Mouse (Mus musculus) C2C12 (cell line): ENCODE results near the gene Ltbp1. TPM values are rescaled to one million over a fixed set of nuclear protein-coding genes. Genes with fewer than 3 reads are reported as not detected.
"Not testable (repeated sequence)": the region's sequence is repeated elsewhere in the genome, so short reads cannot be mapped to it uniquely, and the experiment has no call there.

Experiments used
- H3K27me3 ChIP-seq: one replicate; pipeline ENCODE4 v1.6.1; 2011; ENCODE audit not compliant: control insufficient read depth, insufficient read depth, insufficient read length
- H3K36me3 ChIP-seq: one replicate; pipeline ENCODE4 v1.6.1; 2011; ENCODE audit not compliant: control insufficient read depth, insufficient read depth
- H3K4me3 ChIP-seq: one replicate; pipeline ENCODE4 v1.5.1; 2011; ENCODE audit warnings: mild to moderate bottlenecking, control low read depth; ENCODE audit not compliant: poor library complexity, insufficient read depth, severe bottlenecking
- H3K79me2 ChIP-seq: one replicate; pipeline ENCODE4 v1.6.1; 2011; ENCODE audit not compliant: control insufficient read depth, insufficient read depth
- H3K79me3 ChIP-seq: one replicate; pipeline ENCODE4 v1.6.1; 2011; ENCODE audit warnings: low read depth, control low read depth
- H3ac ChIP-seq: one replicate; pipeline ENCODE3; 2011; ENCODE audit warnings: low read depth; ENCODE audit not compliant: control insufficient read depth, insufficient read length
- CEBPB ChIP-seq: IDR thresholded peaks from one replicate; pipeline ENCODE4 v1.6.1; 2011; ENCODE audit warnings: low read depth, mild to moderate bottlenecking, control low read depth, moderate library complexity
- CTCF ChIP-seq: IDR thresholded peaks from one replicate; pipeline ENCODE4 v1.5.1; 2011; ENCODE audit not compliant: control insufficient read depth, insufficient read depth, insufficient read length
- FOSL1 ChIP-seq: IDR thresholded peaks from one replicate; pipeline ENCODE4 v1.8.0; 2011; ENCODE audit warnings: mild to moderate bottlenecking, low read length; ENCODE audit not compliant: poor library complexity, insufficient read depth, severe bottlenecking
- MAX ChIP-seq: IDR thresholded peaks from one replicate; pipeline ENCODE4 v1.6.1; 2011; ENCODE audit warnings: mild to moderate bottlenecking, control low read depth
- MYOD1 ChIP-seq: IDR thresholded peaks from one replicate; pipeline ENCODE4 v1.6.1; 2011; ENCODE audit warnings: low read depth; ENCODE audit not compliant: control insufficient read depth, insufficient read length
- MYOG ChIP-seq: IDR thresholded peaks from one replicate; pipeline ENCODE4 v1.6.1; 2011; ENCODE audit not compliant: control insufficient read depth, insufficient read length; ENCODE audit errors: extremely low read depth
- USF1 ChIP-seq: IDR thresholded peaks from one replicate; pipeline ENCODE4 v1.6.1; 2011; ENCODE audit warnings: low read depth, mild to moderate bottlenecking, control low read depth, moderate library complexity
- polyA plus RNA-seq: library from polyadenylated mRNA; unstranded; fragments of >200 nt; fragmentation: generic; extraction: Trizol; gene quantifications from one replicate; pipeline ENCODE4 v1.2.1, GENCODE M21; 2012; ENCODE audit warnings: missing spikeins

Gene Ltbp1
- polyA plus RNA-seq, 1 experiment, result 41.8 TPM

DNA sequence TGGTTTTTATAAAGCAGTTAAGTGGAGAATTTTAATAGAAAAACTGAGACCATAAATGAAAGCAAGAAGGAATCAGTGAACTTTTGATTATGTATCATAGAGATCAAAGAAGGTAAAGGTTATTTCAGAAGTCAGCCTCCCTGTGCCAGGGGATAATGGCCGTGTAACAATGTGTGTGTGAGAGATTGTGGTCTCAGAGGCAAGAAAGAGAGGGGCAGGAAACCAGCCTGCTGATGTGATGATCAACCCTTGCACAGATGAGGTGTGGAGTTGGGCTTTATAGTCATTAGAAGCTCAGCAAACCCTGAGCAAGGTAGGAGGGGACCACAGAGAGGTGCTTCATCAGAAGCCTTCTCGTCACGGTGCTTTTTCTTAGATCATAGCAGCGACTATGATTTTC lies 128.6 kb downstream of the Ltbp1 start:
- TF ChIP-seq CEBPB, result no peak
- TF ChIP-seq USF1, result no peak
- TF ChIP-seq FOSL1, result no peak
- no peak for TF ChIP-seq MYOG
- TF ChIP-seq CTCF, result no peak
- no peak for TF ChIP-seq MYOD1
- no peak for TF ChIP-seq MAX
- H3K36me3 ChIP-seq, result no peaks in the 10 kb centered on the region
- no peaks in the 10 kb centered on the region for H3K79me2 ChIP-seq
- no peaks in the 10 kb centered on the region for H3K27me3 ChIP-seq
- H3K4me3 ChIP-seq, result no peak overlapping the region
- no peak overlapping the region for H3ac ChIP-seq
- H3K79me3 ChIP-seq, result no peaks in the 10 kb centered on the region

GRCm38 (mm10) chr17:75139731-75140130 lies 134.4 kb downstream of the Ltbp1 start:
- TF ChIP-seq FOSL1, result no peak
- TF ChIP-seq MAX, result no peak
- TF ChIP-seq MYOD1, result no peak
- TF ChIP-seq MYOG, result no peak
- TF ChIP-seq USF1, result no peak
- no peak for TF ChIP-seq CTCF
- no peak for TF ChIP-seq CEBPB
- Histone ChIP-seq H3K27me3 (no peaks in the 10 kb centered on the region), H3K4me3 (no peak overlapping the region), H3K79me2 (no peaks in the 10 kb centered on the region), H3ac (no peak overlapping the region), H3K36me3 (no peaks in the 10 kb centered on the region), H3K79me3 (no peaks in the 10 kb centered on the region)

DNA sequence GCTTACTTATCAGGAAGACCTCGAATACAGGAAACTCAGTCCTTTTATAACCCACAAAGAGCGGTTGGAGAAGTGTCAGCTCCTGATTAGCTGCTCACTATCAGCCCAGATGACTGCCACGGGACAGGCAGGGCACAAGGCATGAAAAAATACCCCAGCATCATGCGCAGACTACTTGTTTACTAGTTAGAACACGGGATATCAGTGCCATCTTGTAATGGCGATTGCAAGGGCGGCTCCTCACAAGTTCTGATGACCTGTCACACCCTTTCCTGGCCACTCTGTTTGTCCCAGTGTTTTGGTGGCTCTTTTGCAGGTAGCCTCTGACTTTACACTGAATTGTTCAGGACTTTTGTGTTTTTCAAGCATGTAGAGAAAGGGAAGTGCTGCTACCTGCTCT lies 137.5 kb downstream of the Ltbp1 start:
- H3K79me3 ChIP-seq, H3K4me3 ChIP-seq, H3K79me2 ChIP-seq, H3K27me3 ChIP-seq, H3K36me3 ChIP-seq, H3ac ChIP-seq: not testable (repeated sequence)

- H3K79me2 ChIP-seq, result no peaks in the 10 kb centered on the region
- no peak for TF ChIP-seq FOSL1
- TF ChIP-seq MYOG, result no peak
- TF ChIP-seq MYOD1, result no peak
- TF ChIP-seq CEBPB, result no peak
- TF ChIP-seq CTCF, result no peak
- no peak for TF ChIP-seq USF1
- no peak for TF ChIP-seq MAX
These were observed 138.6 kb downstream of the Ltbp1 start for GRCm38 (mm10) chr17:75143927-75144326.

GRCm38 (mm10) chr17:75147218-75147617 lies 141.8 kb downstream of the Ltbp1 start:
- Histone ChIP-seq H3K79me2 (no peaks in the 10 kb centered on the region), H3K4me3 (no peak overlapping the region), H3ac (no peak overlapping the region), H3K36me3 (no peaks in the 10 kb centered on the region), H3K27me3 (no peaks in the 10 kb centered on the region), H3K79me3 (no peaks in the 10 kb centered on the region)
- no peak for TF ChIP-seq CTCF
- TF ChIP-seq MYOD1, result no peak
- no peak for TF ChIP-seq USF1
- no peak for TF ChIP-seq FOSL1
- no peak for TF ChIP-seq CEBPB
- no peak for TF ChIP-seq MAX

More at GRCm38 (mm10) chr17:75143927-75144326, 138.6 kb downstream of the Ltbp1 start:
- no peak overlapping the region for H3K4me3 ChIP-seq
- no peaks in the 10 kb centered on the region for H3K27me3 ChIP-seq
- no peaks in the 10 kb centered on the region for H3K36me3 ChIP-seq
- no peak overlapping the region for H3ac ChIP-seq
- H3K79me3 ChIP-seq, result no peaks in the 10 kb centered on the region

- no peak overlapping the region for H3ac ChIP-seq
- H3K79me3 ChIP-seq, result no peaks in the 10 kb centered on the region
- H3K79me2 ChIP-seq, result no peaks in the 10 kb centered on the region
- no peaks in the 10 kb centered on the region for H3K27me3 ChIP-seq
- TF ChIP-seq FOSL1 (no peak), MAX (no peak), MYOG (no peak), CEBPB (no peak), USF1 (no peak), MYOD1 (no peak), CTCF (no peak)
- H3K36me3 ChIP-seq, result no peaks in the 10 kb centered on the region
- no peak overlapping the region for H3K4me3 ChIP-seq
These were observed 146.4 kb downstream of the Ltbp1 start for GRCm38 (mm10) chr17:75151800-75152199.

GRCm38 (mm10) chr17:75153088-75153487 lies 147.7 kb downstream of the Ltbp1 start:
- Histone ChIP-seq H3K27me3 (no peaks in the 10 kb centered on the region), H3K79me2 (no peaks in the 10 kb centered on the region), H3K79me3 (no peaks in the 10 kb centered on the region), H3K4me3 (no peak overlapping the region), H3ac (no peak overlapping the region), H3K36me3 (no peaks in the 10 kb centered on the region)
- TF ChIP-seq MYOG, result no peak
- TF ChIP-seq MAX, result no peak
- TF ChIP-seq FOSL1, result no peak
- TF ChIP-seq MYOD1, result no peak
- TF ChIP-seq CEBPB, result no peak
- TF ChIP-seq CTCF, result no peak
- no peak for TF ChIP-seq USF1
